Mouse (Mus musculus): Measurements from ENCODE around the gene Lclat1. TPM values are rescaled to one million over a fixed set of nuclear protein-coding genes. Genes with fewer than 3 reads are reported as not detected.

The Lclat1 gene
- polyA plus RNA-seq, 1 experiment from 2014 or later, result 10.1 TPM

Other genes starting within 250 kb of the Lclat1 start
- 4.3 and 4.4 TPM in 2 replicates for gene Lbh, start 189.7 kb upstream of the Lclat1 start, polyA plus RNA-seq (2016; fragmentation: Nextera tagmentation; extraction: Ambion mirVana)